Mouse (Mus musculus) frontal cortex, postnatal 36 days (tissue): ENCODE measurements around the gene Cd55.
"Not testable (repeated sequence)": the region's sequence is repeated elsewhere in the genome, so short reads cannot be mapped to it uniquely, and the experiment has no call there.

Experiments
- DNase-seq, 2 experiments: peaks; one replicate each; pipeline ENCODE4 v3.0.0; 2022; ENCODE audit warnings: low spot score in 2 of 2

The Cd55 gene

DNA sequence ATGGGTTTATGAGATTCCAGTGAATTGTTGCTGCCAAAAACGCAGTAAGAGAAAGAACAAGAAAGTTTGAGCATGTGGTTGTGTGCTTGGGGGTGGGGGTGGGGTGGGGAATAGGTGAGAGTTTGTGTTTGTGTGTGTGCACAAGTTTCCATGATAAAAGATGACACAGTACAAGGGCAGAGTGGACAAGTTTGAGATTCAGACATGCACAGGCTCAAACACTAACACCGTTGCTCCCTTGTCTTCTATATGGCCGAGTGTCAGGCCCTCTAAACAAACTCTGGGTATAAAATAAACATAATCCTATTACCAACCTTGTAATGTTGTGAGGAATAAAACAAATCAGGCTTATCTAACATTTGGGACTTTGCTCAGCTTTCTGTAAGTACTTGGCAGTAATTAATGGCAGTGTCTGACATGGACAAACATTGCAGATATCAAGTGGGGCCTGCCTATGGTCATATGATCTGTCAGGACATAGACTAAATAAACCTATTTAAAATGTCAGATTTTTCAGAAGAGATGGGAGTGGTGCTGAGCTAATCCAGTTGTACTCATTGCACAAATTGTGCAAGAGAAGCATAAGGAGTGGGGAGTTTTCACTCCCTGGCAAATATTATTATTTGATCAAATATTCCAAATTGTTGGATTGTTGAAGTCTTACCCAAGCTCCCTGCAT lies 35.2 kb downstream of the Cd55 start:
- not testable (repeated sequence) for DNase-seq

DNA sequence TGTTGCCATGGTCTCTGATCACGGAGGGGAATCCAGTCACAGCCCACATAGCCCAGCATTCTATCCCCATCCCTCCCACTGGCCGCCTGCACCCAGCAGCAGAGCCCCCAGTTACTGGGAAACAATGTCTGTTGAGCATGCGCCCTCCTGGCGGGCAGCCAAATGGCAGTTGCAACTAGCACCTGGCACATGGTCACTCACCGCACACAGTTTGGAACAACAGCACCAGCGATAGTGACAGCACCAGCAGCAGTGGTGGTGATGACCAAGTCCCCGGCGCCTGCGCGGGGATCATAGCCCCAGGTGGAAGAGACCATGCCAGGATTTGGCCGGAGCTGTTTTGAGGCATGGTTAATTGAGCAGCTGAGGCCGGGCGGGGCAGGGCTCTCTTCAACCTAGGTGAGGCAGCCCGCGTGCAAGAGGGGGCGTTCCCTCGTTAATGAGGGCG lies 39.9 kb downstream of the Cd55 start, which contains the start of gene Cd55b:
Cd55b (minus strand) TSS at position 346 of the 448 bp plus-strand sequence.
- DNase-seq = peak; percentile 2 to 5

DNA sequence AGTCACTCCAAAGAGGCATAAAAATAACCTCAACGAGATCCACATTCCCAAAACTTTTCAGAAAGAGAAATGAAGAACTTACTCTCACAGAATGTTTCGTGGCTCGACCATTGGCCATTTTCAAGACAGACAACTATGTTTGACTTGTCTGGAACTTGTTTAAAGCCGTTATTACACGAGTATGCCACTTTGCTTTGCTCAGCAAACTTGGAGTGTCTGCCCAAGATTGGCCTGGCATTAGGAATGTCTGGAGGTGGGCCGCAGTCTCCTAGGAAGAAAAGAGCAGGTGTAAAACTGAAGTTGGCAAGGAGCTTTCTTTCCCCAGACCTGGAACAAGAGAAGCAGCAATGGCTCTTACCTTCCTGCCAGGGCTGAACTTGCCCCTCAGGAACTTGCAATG lies 40.5 kb downstream of the Cd55 start:
- not testable (repeated sequence) for DNase-seq

DNA sequence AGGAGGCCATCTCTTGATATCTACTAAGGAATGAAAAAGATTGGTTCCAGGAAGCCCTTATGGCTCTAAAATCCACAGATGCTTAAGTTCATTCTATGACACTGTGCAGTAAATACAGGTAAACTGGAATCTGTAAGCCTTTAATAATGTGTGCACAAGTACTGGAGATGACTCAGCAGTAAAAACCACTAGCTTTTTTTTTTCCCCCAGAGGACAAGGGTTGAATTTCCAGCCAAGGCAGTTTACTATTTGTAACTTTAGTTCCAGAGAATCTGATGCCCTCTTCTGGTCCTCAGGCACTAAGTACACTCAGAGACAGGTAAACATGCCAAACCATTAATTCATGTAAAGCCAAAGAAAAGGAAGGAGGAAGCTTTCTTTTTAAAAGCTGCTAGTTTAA lies 65.4 kb downstream of the Cd55 start:
- not testable (repeated sequence) for DNase-seq
